Mouse (Mus musculus) T-helper 1 cell (primary cell): ENCODE measurements around the gene Myh14.

Source experiments
- in situ Hi-C: fragments of 300-600 bp; cut with MboI, MseI; formaldehyde crosslinking; loops from one replicate; pipeline ENCODE4 v1.15.1; 2025; ENCODE audit warnings: high pct_unique_total_duplicates

Gene Myh14

DNA sequence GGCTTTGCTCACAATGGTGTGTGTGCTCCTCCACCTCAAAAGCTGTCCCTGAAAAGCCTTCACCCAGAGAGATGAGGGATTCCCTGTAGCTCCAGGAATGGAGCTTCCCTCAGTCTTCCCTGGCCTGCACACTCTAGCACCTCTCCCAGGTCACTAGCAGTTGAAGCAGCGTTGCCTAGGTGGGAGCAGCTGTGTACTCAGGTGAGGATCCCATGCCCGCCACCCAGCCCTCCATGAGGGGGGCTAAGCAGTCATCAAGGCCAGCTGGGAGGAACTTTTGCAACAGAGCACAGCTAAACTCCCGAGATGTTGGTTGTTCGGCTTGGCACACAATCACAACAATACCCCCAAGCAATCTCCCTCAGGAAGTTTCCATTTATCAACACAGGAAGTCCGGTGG is 87.9 kb downstream of the Myh14 start:
- in situ Hi-C loops, result no loop called here

DNA sequence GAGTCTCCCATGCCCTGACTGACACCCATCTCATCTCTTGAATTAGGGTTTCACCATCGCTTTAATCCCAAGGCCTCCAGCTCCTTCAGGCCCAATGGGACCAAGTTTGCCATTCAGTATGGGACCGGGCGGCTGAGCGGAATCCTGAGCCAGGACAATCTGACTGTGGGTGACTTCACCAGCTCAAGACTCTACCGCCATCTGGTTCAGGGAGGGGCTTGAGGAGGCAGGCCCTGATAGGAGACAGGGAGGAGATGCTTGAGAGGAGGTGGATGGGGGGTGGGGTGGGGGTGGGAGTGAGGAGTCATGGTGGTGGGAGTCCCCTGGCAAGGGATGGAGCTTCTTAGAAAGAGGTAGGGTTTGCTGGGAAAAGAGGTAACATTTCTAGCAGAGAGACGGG is 89.0 kb downstream of the Myh14 start:
- in situ Hi-C loops, result no loop called here

DNA sequence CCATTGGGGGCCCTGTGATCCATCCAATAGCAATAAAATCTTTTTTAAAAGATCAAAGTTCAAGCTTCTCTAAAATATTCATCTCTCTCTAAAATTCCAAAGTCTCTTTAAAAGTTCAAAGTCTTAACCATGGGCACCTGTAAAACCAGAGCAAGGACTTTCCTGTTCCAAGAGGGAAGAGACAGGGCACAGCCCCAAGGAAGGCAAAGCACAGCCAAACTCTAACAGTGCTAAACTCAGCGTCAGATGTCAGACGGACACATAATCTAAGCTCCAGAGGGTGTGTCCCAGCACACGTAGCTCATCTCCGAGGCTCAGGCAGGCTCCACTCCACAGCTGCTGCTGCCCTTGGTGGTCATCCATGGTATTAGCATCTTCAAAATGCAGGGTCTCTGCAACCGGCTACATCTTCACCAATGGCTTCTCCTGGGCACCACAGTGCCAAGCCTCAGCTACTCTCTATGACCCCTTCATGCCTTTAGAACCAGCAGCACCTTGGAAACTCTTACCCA is 94.3 kb downstream of the Myh14 start:
- in situ Hi-C loops, result no loop called here

DNA sequence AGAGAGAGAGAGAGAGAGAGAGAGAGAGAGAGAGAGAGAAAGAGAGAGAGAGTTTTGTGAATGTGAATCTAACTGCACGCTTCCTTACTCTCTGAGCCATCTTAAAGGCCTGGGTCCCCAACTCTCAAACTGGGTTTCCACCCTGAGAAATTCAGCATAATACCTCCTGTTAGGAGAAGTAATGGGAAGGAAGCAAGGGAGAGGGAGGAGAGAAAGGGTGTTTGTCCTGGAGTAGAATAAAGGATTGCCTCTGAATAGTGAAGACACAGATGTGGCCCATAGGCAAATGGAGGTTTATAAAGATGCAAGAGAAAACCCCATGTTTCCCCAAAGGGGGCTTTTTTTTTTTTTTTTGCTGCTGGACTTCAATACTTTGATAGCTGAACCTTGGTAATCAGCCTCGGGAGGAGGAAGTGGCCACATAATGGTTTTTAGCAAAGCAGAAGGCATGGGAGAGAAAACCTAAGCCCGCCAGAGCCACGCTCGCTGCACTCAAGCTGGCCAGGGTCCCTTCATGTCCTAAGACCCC is 97.6 kb downstream of the Myh14 start:
- in situ Hi-C loops, result no loop called here

DNA sequence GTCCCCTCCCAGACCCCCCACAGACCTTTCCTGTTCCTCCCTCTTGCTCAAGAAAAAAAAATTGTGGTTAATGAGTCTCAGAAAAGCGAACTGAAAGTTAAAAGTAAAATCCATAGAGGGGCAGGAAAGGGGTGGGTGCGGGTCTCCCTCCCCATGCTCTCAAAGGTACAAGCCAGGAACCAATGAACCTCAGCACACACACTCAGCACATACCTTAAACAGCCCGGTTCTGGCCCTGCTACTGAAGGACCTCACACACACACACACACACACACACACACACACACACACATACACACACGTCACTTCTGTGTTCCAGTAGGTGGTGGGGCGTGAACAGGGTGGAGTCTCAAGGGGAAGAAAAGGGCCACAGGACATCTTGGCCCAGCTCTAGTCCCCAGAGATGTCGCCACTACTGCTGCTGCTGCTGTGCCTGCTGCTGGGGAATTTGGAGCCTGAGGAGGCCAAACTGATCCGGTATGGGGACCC is 98.4 kb downstream of the Myh14 start, which contains the start of gene Napsa:
TSS of gene Napsa (plus strand) at position 168 of the 489 bp plus-strand sequence.
- in situ Hi-C loops, result no loop called here

DNA sequence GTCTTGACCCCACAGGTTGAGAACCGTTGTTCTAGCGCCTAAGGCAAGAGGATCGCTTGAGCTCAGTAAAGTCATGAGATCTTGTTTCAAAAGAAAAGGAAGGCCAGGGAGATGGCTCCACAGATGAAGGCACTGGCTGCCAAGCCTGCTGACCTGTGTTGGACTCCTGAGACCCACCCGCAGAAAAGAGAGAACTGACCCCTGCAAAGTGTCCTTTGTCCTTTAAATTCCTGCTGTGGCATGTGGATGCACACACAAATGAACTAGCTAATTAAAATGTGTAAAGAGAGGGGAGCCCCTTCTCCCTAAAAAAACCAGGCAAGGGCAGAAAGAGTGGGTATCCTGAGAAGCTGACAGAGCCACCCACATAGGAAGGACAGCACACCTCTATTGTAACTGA is 98.8 kb downstream of the Myh14 start:
- in situ Hi-C loops, result no loop called here

DNA sequence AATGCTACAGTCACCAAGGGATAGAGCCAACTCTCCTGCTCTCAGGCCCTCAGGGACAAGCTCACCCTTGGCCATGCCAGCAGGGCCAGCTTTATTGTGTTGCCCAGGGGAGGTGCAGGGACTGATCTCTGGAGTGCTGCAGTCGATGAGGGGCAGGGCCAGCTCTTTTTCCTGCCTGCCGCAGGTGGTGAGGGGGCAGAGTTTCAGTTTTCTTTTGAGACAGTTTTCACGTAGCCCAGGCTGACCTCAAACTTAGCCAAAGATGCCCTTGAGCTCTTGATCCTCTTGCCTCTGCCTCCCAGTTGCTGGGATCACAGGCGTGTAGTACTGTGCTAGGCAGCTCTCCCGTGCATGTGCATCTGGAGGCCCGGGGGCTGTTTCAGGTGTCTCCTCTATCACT is 99.7 kb downstream of the Myh14 start:
- in situ Hi-C loops, result no loop called here

DNA sequence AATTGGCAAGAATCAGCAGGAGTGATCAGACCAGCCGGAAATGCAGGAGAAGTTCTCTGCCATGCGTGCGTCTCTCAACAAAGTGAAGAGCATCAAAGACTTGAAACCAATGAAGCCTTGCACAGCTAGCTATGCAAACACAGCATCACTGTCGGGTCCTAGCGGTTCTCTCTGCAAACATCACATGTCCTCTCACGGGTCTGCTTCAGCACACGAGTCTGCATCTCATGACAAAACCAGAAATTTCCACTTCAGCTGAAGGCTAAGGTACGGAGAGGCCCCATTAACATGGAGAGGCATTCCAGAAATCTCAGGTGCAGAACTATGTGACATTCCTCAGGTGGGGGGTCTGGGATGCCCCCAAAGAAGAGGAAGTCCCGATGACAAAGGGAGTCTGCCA is 101.8 kb downstream of the Myh14 start:
- in situ Hi-C loops, result no loop called here

DNA sequence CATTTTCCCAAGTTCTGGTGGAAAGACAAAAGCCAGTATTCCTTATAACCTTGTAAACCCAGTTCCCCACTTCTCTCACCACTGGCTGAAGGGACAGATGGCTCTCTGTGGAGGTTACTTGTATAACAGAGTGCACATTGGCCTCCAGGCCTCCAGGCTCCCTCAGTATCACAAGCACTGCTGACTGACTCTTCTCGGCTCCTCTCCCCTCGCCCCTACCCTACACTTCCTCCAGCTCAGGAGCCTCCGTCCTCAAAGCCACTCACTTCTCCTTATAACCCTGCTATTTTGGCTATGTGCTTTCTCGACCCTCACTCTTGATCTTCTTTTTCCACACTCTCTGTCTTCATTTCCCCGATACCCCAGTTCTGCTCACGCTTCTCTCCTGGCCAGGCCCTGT is 105.2 kb downstream of the Myh14 start:
- in situ Hi-C loops, result no loop called here

DNA sequence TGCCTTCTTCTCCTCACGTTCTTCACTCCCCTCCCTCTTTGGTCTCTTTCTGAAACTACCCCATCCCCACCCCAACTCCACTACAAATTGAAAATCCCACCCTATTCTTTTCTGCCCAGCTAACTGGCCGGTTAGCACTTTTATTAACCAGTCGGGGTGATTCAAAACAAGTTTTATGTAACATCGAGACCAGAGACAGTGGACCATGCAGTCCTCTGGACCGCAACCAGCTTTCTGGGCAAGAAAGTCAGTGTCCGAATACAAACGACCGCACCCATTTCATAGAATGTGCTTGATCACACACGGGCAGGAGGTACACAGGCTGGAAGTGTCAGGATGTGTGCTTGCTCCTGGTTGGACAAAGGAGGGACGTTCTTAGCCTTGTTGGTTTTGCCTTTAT is 106.2 kb downstream of the Myh14 start:
- in situ Hi-C loops, result no loop called here

DNA sequence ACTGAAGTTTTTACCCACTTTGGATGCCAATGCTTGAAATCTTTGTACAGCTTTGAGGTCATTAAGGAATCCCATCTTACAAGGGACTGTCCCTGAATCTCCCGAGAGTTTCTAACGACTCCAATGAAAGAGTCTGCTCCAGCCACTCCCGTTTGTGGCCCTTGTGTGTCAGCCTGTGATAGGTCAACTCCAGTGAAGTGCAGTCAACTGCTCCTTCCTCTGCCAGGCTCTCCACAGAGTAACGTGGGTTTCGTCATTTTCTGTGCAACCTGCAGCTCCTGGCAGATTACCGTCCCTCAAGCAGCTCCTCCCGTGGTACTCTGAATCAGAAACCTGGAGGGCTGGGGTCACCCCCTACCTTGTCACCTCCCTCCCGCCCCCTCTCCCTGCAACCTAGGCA is 107.4 kb downstream of the Myh14 start:
- in situ Hi-C loops, result no loop called here

DNA sequence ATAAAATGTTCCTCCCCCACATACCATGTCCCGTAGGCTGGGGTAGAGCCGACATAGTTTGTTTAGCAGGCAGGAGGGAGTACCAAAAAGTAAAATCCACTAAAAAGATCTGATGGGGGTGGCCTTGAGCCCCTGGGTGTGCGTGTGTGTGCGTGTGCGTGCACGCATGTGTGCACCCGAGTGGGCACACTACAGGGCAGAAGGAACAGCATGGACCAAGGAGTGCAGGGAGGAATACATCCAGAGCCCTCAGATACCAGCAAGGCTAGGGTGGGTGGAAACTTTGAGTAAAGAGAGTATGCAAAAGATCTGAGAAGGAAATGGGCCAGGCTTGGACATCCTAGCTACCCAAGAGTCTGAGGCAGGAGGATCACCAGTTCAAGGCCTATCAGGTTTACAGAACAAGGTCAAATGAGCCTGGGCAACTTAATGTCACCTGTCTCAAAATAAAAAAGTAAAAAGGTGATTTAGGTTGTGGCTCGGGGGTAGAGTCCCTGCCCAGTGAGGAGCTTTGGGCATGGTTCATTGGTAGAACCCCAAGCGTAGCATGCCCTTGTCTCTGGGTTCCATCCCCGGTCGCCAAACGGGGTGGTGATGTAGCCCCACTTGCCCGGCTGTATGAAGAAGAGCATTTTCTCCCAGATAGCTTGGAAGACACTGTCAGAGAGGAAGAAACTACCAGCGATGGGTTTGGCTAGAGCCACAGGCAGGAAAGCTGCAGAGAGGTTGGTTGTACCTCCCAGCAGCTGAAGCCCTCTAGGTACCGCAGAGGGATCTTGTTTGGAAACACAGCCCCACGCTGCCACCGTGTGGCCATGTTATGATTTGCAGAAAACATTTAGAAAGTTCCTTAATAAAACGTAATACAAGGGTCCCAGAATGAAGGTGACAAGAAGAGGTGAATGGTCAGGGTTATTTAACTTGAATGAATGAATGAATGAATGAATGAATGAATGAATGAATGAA is 109.9 kb downstream of the Myh14 start:
- in situ Hi-C loops, result no loop called here

DNA sequence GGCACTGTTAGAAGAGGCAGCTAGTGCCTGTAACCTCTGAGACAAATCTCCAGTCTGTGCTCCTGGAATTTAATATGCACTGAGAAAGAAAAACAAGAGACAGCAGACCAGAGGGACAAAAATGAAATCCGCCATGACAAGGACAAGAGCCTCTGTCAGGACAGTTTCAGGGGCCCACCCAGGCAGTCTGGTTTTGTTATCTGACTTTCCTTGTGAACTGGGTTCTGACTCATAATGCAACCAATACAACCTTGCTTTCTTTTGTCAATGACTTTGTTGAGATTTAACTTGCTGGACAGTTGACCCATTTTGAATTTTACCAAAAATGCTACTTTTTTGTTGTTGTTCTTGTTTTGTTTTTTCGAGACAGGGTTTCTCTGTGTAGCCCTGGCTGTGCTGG is 113.0 kb downstream of the Myh14 start:
- in situ Hi-C loops, result no loop called here
